Mouse (Mus musculus) intestine, embryonic 14.5 days (tissue): ENCODE measurements around the gene E2f2. TPM values are rescaled to one million over a fixed set of nuclear protein-coding genes. Genes with fewer than 3 reads are reported as not detected.
A peak's percentile ranks its signal among the peaks of the same experiment; 100 is the strongest.

Source experiments
- ATAC-seq: fragments of 200-750 bp; cut with Nextera tagmentation; replicated peaks from 2 replicates; pipeline ENCODE4 v1.8.0; 2017; ENCODE audit warnings: low read depth, moderate number of reproducible peaks, moderate TSS enrichment, moderate library complexity; ENCODE audit not compliant: low FRiP score, low TSS enrichment
- DNase-seq: peaks from one replicate; pipeline ENCODE4 v3.0.0-alpha.2; 2018; ENCODE audit warnings: low spot score
- H3K27ac ChIP-seq: fragments of 300-500 bp; sonication (generic); 2 replicates; pipeline ENCODE4 v1.5.1; 2014; ENCODE audit warnings: low read depth, mild to moderate bottlenecking, control low read depth
- H3K27me3 ChIP-seq: fragments of 300-500 bp; sonication (generic); replicated peaks from 2 replicates; pipeline ENCODE4 v1.6.1; 2014; ENCODE audit warnings: low read length, control low read depth; ENCODE audit not compliant: control insufficient read depth, insufficient read depth
- H3K36me3 ChIP-seq: fragments of 300-500 bp; sonication (generic); 2 replicates; pipeline ENCODE4 v1.6.1; 2014; ENCODE audit warnings: low read length, control low read depth; ENCODE audit not compliant: control insufficient read depth, insufficient read depth
- H3K4me1 ChIP-seq: fragments of 300-500 bp; sonication (generic); replicated peaks from 2 replicates; pipeline ENCODE4 v1.6.1; 2014; ENCODE audit warnings: low read length, control low read depth, mixed read lengths; ENCODE audit not compliant: control insufficient read depth, insufficient read depth
- H3K4me2 ChIP-seq: fragments of 300-500 bp; sonication (generic); 2 replicates; pipeline ENCODE4 v1.6.1; 2014; ENCODE audit warnings: low read length
- H3K4me3 ChIP-seq: fragments of 300-500 bp; sonication (generic); 2 replicates; pipeline ENCODE4 v1.5.1; 2014; ENCODE audit warnings: low read depth, low read length, control low read depth, mixed read lengths
- H3K9ac ChIP-seq: fragments of 300-500 bp; sonication (generic); 2 replicates; pipeline ENCODE4 v1.6.1; 2014; ENCODE audit warnings: mild to moderate bottlenecking, low read length
- H3K9me3 ChIP-seq: fragments of 300-500 bp; sonication (generic); 2 replicates; pipeline ENCODE4 v1.6.1; 2016; ENCODE audit warnings: low read length, control low read depth; ENCODE audit not compliant: control insufficient read depth
- WGBS: fragments of 180-500 bp; shearing (Covaris S2); extraction: QIAGEN DNeasy Blood & Tissue Kit; methylation state at CpG from one replicate; pipeline ENCODE4 v1.1.7; 2014; 5-methylcytosine and 5-hydroxymethylcytosine counted together
- polyA plus RNA-seq: library from polyadenylated mRNA; unstranded; fragments of >200 nt; fragmentation: Nextera tagmentation; extraction: Ambion mirVana; gene quantifications from 2 replicates; pipeline ENCODE4 v1.2.1, GENCODE M21; 2014

Gene E2f2
- 4.1 and 5.0 TPM in 2 replicates for polyA plus RNA-seq

DNA sequence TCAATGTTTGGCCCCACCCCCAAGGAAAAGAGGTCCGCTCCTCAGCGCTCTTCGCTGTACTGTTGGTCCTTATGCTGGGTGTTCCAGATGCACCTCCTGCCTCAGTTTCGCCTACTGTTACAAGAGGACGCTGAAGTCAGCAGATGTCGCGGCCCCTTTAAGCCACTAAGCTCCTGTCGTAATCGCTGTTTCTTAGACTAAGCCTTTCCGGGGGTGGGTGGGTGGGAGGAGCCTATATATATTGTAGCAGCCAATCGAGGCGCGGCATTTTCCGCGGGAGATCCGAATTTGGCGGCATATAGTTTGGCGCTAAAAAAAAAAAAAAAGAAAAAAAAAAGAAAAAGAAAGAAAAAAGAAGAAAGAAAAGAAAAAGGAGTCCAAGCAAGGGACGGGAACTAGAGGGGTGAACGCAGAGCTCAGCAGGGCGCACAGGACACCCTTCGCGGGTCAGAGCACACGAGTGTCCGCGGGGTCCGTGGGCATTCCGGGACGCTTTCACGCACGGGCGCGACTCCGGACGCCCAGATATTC is at the start of gene E2f2:
TSS of gene E2f2 (plus strand) at position 384 of the 531 bp plus-strand sequence.
- H3K4me1 ChIP-seq: peaks cover 31% of the 10 kb centered on the region

DNA sequence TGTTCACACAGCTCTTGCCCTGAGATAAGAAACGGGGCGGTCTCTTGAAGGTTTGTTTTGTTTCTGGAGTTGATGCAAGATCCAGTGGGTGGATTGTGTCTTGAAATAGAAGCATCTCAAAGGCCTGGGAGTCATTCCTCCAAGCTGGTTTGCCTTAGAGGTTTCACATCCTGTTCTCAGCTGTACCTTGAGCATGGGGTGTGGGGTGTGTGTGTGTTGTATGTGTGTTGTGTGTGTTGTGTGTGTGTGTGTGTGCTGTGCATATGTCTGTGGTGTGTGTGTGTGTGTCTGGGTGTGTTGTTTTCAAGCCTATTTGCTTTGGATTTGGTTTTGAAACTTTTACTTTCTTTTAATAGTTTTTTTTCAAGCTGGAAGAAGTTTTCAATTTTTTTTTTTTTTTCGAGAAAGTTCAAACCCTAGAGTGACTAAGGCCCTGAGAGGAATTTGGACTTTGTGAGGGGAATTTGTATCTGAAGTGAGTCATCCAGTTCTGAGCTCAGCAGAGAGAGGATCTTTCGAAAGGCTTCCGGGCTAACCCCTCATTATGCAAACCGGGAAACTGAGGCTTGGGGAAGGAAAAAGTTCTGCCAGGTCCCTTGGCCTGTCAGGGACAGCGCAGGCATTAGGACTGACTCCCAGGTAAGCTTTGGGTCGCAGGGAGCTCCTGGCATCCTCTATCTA is 48.9 kb upstream of the E2f2 start:
- DNase-seq: no peak
- ATAC-seq: no peak
- Histone ChIP-seq H3K9ac (no peak overlapping the region), H3K4me2 (no peak overlapping the region), H3K36me3 (no peaks in the 10 kb centered on the region), H3K4me3 (no peak overlapping the region), H3K4me1 (no peaks in the 10 kb centered on the region), H3K27me3 (no peaks in the 10 kb centered on the region), H3K9me3 (no peaks in the 10 kb centered on the region), H3K27ac (no peak overlapping the region; the same call in 1 of the 2 replicates)
- 51% methylated on average over 8 of the region's 8 CpGs for WGBS

More for the DNA sequence above, at the start of gene E2f2:
- H3K9me3 ChIP-seq: no peaks in the 10 kb centered on the region
- peak within 1 kb of the TSS; percentile 63 for H3K9ac ChIP-seq
- DNase-seq (peak; percentile 85), ATAC-seq (peak; percentile 59)
- WGBS: under 1% methylated on average over 35 of the region's 35 CpGs
- no peaks in the 10 kb centered on the region for H3K27me3 ChIP-seq
- H3K36me3 ChIP-seq: no peaks in the 10 kb centered on the region
- H3K4me3 ChIP-seq: peak within 1 kb of the TSS; percentile 74
- 0 out of 2 replicates have a peak within 1 kb of the TSS, but pooled peaks have one; percentile 54 for H3K27ac ChIP-seq
- peak within 1 kb of the TSS; percentile 100 for H3K4me2 ChIP-seq

DNA sequence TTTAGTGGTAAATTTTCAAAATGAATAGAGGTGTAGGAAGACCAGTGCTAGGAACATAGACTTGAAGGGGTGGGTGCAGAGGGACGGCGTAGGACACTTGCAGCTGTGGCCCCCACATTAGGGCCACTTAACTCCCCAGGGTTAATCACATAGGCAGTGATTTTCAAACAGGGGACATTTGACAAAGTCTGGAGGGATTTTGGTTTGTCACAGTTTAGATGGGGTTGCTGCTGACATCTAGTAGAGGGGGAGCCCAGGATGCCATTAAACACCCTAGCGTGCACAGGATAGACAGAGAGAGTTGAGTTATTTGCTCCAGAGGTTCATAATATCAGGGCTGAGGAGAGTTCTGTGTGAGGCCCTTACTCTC is 48.4 kb upstream of the E2f2 start:
- Histone ChIP-seq H3K27me3 (no peaks in the 10 kb centered on the region), H3K27ac (no peak overlapping the region), H3K4me3 (no peak overlapping the region), H3K36me3 (no peaks in the 10 kb centered on the region), H3K9me3 (no peaks in the 10 kb centered on the region), H3K4me2 (no peak overlapping the region), H3K9ac (no peak overlapping the region), H3K4me1 (no peaks in the 10 kb centered on the region)
- DNase-seq (no peak), ATAC-seq (no peak)
- 90% methylated on average over 3 of the region's 3 CpGs for WGBS

DNA sequence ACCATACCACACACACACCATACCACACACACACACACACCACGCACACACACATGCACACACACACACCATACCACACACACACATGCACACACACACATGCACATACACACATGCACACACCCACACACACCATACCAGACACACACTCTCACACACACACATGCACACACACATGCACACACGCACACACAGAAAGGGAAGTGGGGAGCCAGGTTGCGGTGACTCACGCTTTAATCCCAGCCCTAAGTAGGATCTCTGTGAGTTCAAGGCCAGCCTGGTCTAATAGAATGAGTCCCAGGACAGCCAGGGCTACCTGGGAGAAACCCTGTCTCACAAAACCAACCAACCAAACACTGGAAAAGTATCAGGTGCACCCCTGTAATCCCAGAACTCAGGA is 47.6 kb upstream of the E2f2 start:
- Histone ChIP-seq H3K27me3 (no peaks in the 10 kb centered on the region), H3K36me3 (no peaks in the 10 kb centered on the region), H3K9ac (no peak overlapping the region), H3K9me3 (no peaks in the 10 kb centered on the region), H3K4me1 (no peaks in the 10 kb centered on the region), H3K4me2 (no peak overlapping the region), H3K27ac (no peak overlapping the region), H3K4me3 (no peak overlapping the region)
- DNase-seq (no peak), ATAC-seq (no peak)
- WGBS: 95% methylated on average over 4 of the region's 4 CpGs

DNA sequence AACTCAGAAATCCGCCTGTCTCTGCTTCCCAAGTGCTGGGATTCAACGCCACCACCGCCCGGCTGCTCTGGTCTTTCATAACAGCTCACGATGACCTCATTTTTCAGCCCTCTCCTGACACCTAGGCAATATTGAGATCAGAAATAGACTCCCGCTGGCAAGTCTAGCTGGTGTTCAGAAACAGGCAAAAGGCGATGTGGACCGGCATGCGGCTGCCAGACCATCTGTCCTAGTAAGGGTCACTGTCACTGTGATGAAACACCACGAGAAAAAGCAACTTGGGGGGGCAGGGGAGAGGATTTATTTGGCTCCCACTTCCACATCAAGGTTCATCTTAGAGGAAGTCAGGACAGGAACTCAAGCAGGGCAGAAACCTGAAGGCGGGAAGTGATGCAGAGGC is 46.7 kb upstream of the E2f2 start:
- Histone ChIP-seq H3K27ac (no peak overlapping the region), H3K4me1 (no peaks in the 10 kb centered on the region), H3K27me3 (no peaks in the 10 kb centered on the region), H3K4me2 (no peak overlapping the region), H3K9me3 (peaks cover 5% of the 10 kb centered on the region; the same call in 1 of the 2 replicates), H3K4me3 (no peak overlapping the region), H3K36me3 (no peaks in the 10 kb centered on the region), H3K9ac (no peak overlapping the region)
- DNase-seq: no peak
- 86% methylated on average over 11 of the region's 11 CpGs for WGBS
- ATAC-seq: no peak

DNA sequence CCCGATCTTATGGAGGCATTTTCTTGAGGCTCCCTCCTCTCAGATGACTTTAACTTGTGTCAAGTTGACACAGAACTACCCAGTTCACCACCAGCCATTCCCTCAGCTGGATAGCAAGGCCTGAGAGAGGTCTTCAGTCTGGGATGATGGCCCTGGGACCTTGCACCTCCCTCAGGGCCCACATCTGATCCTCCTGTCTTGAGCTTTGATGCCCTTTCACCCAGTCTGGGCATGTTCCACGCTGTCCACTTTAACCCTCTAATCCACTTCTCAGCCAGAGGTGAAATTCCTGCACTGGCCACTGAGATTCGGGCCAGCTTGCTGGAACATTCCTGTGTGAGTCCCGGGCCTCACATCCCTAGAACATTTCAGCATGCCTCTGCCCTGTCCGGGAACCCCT is 46.2 kb upstream of the E2f2 start:
- Histone ChIP-seq H3K4me2 (no peak overlapping the region), H3K9me3 (peaks cover 5% of the 10 kb centered on the region; the same call in 1 of the 2 replicates), H3K36me3 (no peaks in the 10 kb centered on the region), H3K4me3 (no peak overlapping the region), H3K9ac (no peak overlapping the region), H3K27ac (no peak overlapping the region), H3K27me3 (no peaks in the 10 kb centered on the region), H3K4me1 (no peaks in the 10 kb centered on the region)
- ATAC-seq: no peak
- WGBS: 74% methylated on average over 5 of the region's 5 CpGs
- DNase-seq: no peak

DNA sequence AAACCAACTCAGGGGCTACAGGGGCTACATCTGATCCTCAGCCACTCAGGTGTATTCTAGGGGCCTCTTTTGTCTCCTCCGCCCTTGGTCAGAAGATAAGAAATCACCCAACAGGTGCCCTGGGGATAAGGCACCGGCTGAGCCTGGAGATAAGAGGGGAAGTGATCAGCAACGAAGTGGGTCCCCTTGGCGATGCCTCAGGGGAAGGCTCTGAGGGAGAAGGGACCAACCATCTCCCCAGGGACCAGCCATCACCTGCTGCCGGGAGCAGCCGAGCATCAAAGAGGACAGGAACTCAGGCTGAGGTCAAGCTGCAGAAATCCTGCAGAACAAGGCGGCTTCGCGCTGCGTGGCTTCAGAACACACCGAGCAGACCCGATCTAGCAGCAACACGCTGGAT is 44.5 kb upstream of the E2f2 start:
- WGBS: 55% methylated on average over 13 of the region's 13 CpGs
- H3K9ac ChIP-seq: no peak overlapping the region
- peaks cover 5% of the 10 kb centered on the region; the same call in 1 of the 2 replicates for H3K9me3 ChIP-seq
- no peak overlapping the region for H3K4me3 ChIP-seq
- H3K4me1 ChIP-seq: no peaks in the 10 kb centered on the region
- DNase-seq (no peak), ATAC-seq (no peak)
- H3K27ac ChIP-seq: no peak overlapping the region
- H3K36me3 ChIP-seq: no peaks in the 10 kb centered on the region
- no peak overlapping the region for H3K4me2 ChIP-seq
- H3K27me3 ChIP-seq: no peaks in the 10 kb centered on the region

DNA sequence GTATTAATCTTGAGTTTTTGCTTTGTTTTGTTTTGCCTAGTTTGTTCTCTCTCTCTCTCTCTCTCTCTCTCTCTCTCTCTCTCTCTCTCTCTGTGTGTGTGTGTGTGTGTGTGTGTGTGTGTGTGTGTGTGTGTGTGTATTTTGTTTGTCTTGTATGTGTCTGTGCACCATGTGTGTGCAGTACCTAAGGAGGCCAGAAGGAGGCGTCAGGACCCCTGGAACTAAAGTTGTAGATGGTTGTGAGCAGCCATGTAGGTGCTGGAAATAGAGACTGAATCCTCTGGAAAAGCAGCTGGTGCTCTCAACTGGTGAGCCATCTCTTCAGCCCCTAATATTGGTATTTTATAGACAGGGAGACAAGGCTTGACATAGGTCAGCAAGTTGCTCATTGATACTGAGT is 42.4 kb upstream of the E2f2 start:
- WGBS: 87% methylated on average over 1 of the region's 1 CpGs
- H3K9ac ChIP-seq: no peak overlapping the region
- ATAC-seq: no peak

DNA sequence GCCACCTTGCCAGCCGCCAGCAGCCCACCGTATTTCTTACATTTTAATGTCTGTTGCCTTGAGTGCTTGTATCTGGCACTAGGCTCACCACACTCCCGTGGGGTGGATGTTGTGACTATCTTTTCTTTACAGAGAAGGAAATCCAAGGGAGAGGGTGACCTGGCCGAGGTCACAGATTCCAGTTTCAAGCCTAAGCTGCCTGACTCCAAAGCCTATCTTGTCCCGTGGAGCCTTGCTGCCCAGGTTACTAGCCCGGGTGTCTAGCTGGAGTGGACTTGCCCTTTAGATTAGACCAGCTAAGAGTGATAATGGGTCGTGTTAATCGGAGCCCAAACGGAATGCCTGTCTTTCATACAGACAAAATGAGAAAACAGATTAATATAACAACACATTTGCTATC is 38.4 kb upstream of the E2f2 start:
- H3K9ac ChIP-seq: peak overlapping the region; percentile 30
- 35% methylated on average over 9 of the region's 9 CpGs for WGBS
- peaks cover 25% of the 10 kb centered on the region for H3K4me1 ChIP-seq
- H3K27ac ChIP-seq: peak overlapping the region; percentile 97
- peaks cover 5% of the 10 kb centered on the region; the same call in 1 of the 2 replicates for H3K9me3 ChIP-seq
- no peak overlapping the region for H3K4me3 ChIP-seq
- no peaks in the 10 kb centered on the region for H3K27me3 ChIP-seq
- DNase-seq (no peak), ATAC-seq (no peak)
- no peaks in the 10 kb centered on the region for H3K36me3 ChIP-seq
- peak overlapping the region; percentile 90 for H3K4me2 ChIP-seq

More for the DNA sequence above, 42.4 kb upstream of the E2f2 start:
- Histone ChIP-seq H3K4me1 (peaks cover 14% of the 10 kb centered on the region), H3K27me3 (no peaks in the 10 kb centered on the region), H3K36me3 (no peaks in the 10 kb centered on the region), H3K4me2 (no peak overlapping the region), H3K27ac (no peak overlapping the region), H3K9me3 (peaks cover 5% of the 10 kb centered on the region; the same call in 1 of the 2 replicates), H3K4me3 (no peak overlapping the region)
- no peak for DNase-seq
